In the genomic region with DNA sequence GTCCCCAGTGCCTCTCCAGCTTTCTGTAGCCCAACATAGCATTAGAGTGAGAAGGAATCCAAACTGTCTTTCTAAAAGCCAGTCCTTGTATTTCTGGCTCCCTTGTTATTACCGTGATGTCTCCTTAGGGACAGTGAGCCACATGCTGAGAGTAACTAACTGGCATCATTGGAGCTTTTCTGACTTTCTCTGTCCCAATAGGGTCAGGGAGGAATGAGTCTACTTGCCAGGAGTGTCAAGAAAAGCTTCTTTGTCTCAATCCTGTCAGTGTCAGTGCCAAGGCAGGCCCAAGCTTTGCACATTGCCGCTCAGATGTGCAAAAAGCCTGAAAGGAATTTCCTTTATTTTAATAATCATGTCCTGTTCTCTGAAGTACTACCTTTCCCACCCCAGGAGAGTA, we compare ENCODE assay signal across 14 mouse cellular contexts. TPM values are rescaled to one million over a fixed set of nuclear protein-coding genes. Genes with fewer than 3 reads are reported as not detected.
"Had no signal": no experiment of that assay in that cellular context is flagged by ENCODE, and none has a peak within 500 bp of the region (broad histone marks: within the 10 kb centered on the region; RNA-seq: fewer than 3 reads in every experiment).

No protein-coding gene starts in this region.

- H3K9me3 ChIP-seq: kidney, embryonic 15.5 days; limb, embryonic 13.5 days; neural tube, embryonic 13.5 days had no signal

- H3K27me3 ChIP-seq: kidney, embryonic 15.5 days; neural tube, embryonic 13.5 days had no signal

- H3K36me3 ChIP-seq: kidney, embryonic 15.5 days; limb, embryonic 13.5 days; neural tube, embryonic 13.5 days had no signal

- H3K27ac ChIP-seq: kidney, embryonic 15.5 days; limb, embryonic 13.5 days; liver, embryonic 14.5 days; neural tube, embryonic 13.5 days; stomach, postnatal 0 days had no signal

- H3K9ac ChIP-seq: kidney, embryonic 15.5 days; limb, embryonic 13.5 days; liver, embryonic 14.5 days; neural tube, embryonic 13.5 days had no signal

- H3K4me3 ChIP-seq: kidney, embryonic 15.5 days; limb, embryonic 13.5 days; neural tube, embryonic 13.5 days had no signal

- DNase-seq: kidney, adult 2 months; kidney, postnatal 14 days; lung, adult 18-20 months; lung, postnatal 36 days; midbrain, embryonic 14.5 days; right cerebral cortex, postnatal 14 days; thymus, postnatal 4 days had no signal

- H3K4me2 ChIP-seq: kidney, embryonic 15.5 days; limb, embryonic 13.5 days; neural tube, embryonic 13.5 days had no signal

RNA-seq across cellular contexts. Expression of gene Fjx1, which starts 23.8 kb away (rescaled TPM):
- total RNA-seq: liver, adult 2 months; monocyte, adult 5-6 weeks had no signal
